Mouse (Mus musculus) lung, embryonic 16.5 days (tissue): ENCODE results near the gene Pcnx3. TPM values are rescaled to one million over a fixed set of nuclear protein-coding genes. Genes with fewer than 3 reads are reported as not detected.

Source experiments
- ATAC-seq: fragments of 200-750 bp; cut with Nextera tagmentation; 2 replicates; pipeline ENCODE4 v1.8.0; 2017; ENCODE audit warnings: low read depth, mild to moderate bottlenecking, moderate library complexity
- H3K27ac ChIP-seq: fragments of 300-500 bp; sonication (generic); 2 replicates; pipeline ENCODE4 v1.5.1; 2014; ENCODE audit warnings: mild to moderate bottlenecking, control low read depth, low read length
- H3K27me3 ChIP-seq: fragments of 300-500 bp; sonication (generic); 2 replicates; pipeline ENCODE4 v1.6.1; 2014; ENCODE audit warnings: low read depth, low read length, mixed read lengths; ENCODE audit not compliant: control insufficient read depth, insufficient read depth
- H3K36me3 ChIP-seq: fragments of 300-500 bp; sonication (generic); 2 replicates; pipeline ENCODE4 v1.6.1; 2014; ENCODE audit warnings: low read length; ENCODE audit not compliant: control insufficient read depth, insufficient read depth
- H3K4me1 ChIP-seq: fragments of 300-500 bp; sonication (generic); replicated peaks from 2 replicates; pipeline ENCODE4 v1.6.1; 2014; ENCODE audit warnings: low read length, mixed read lengths; ENCODE audit not compliant: control insufficient read depth, insufficient read depth
- H3K4me2 ChIP-seq: fragments of 300-500 bp; sonication (generic); 2 replicates; pipeline ENCODE4 v1.6.1; 2014; ENCODE audit warnings: low read depth, low read length, control low read depth
- H3K4me3 ChIP-seq: fragments of 300-500 bp; sonication (generic); 2 replicates; pipeline ENCODE4 v1.5.1; 2014; ENCODE audit warnings: mild to moderate bottlenecking, low read length, control low read depth
- H3K9ac ChIP-seq: fragments of 300-500 bp; sonication (generic); 2 replicates; pipeline ENCODE4 v1.6.1; 2014; ENCODE audit warnings: low read length, control low read depth
- H3K9me3 ChIP-seq: fragments of 300-500 bp; sonication (generic); 2 replicates; pipeline ENCODE4 v1.6.1; 2016; ENCODE audit warnings: low read length; ENCODE audit not compliant: control insufficient read depth
- WGBS: fragments of 180-500 bp; shearing (Covaris S2); extraction: QIAGEN DNeasy Blood & Tissue Kit; methylation state at CpG from one replicate; pipeline ENCODE4 v1.1.7; 2014; 5-methylcytosine and 5-hydroxymethylcytosine counted together
- polyA plus RNA-seq: library from polyadenylated mRNA; unstranded; fragments of >200 nt; fragmentation: Nextera tagmentation; extraction: Ambion mirVana; gene quantifications from 2 replicates; pipeline ENCODE4 v1.2.1, GENCODE M21; 2015

Pcnx3 gene
- polyA plus RNA-seq, 1 experiment from 2014 or later, result 18.3 TPM

DNA sequence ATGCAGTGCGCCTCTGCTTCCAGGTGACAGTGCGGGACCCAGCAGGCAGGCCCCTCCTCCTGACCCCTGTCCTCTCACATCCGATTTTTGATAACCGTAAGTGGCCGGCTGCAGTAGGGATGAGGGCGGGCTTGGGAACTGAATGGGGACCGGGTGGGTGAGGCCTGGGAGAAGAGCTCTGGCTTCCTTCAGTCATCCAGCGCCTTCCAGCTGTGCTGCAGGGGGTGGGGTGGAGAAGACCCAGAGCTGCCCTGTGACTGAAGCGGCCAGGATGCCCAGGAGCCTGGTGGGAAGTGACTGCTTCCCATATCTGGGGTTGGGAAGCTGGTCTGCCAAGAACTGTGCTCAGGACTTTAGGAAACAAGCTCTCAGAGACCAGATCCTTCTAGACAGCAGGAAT, 48.4 kb downstream of the Pcnx3 start:
- Histone ChIP-seq H3K4me3 (no peak overlapping the region), H3K9ac (no peak overlapping the region)

DNA sequence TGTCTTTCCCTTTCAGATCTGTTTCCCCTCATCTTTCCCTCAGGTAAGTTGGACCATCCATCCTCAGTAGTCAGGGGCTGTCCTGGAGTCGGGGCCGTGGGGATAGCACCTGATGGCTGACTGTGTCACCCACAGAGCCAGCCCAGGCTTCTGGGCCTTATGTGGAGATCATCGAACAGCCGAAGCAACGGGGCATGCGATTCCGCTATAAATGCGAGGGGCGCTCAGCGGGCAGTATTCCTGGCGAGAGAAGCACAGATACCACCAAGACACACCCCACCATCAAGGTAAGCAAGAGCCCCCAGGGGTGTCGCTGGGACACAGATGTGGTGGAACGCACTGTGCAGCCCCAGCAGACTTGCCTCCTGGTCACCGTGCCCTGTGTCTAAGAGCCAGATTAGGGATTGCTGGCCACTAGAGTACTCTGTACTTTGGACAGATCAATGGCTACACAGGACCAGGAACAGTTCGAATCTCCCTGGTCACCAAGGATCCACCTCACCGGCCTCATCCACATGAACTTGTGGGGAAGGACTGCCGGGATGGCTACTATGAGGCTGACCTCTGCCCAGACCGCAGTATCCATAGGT, 50.2 kb downstream of the Pcnx3 start:
- no peak for ATAC-seq
- H3K4me2 ChIP-seq, result peak overlapping the region; percentile 91
- H3K27me3 ChIP-seq, result no peaks in the 10 kb centered on the region
- no peaks in the 10 kb centered on the region for H3K9me3 ChIP-seq
- peaks cover 16% of the 10 kb centered on the region for H3K4me1 ChIP-seq
- H3K9ac ChIP-seq, result peak overlapping the region; percentile 96
- no peak overlapping the region; the same call in 1 of the 2 replicates for H3K27ac ChIP-seq
- H3K36me3 ChIP-seq, result peaks cover 37% of the 10 kb centered on the region
- H3K4me3 ChIP-seq, result peak overlapping the region; percentile 84
- 90% methylated on average over 18 of the region's 18 CpGs for WGBS

More for the DNA sequence above, 48.4 kb downstream of the Pcnx3 start:
- Histone ChIP-seq H3K4me1 (peaks cover 16% of the 10 kb centered on the region), H3K4me2 (no peak overlapping the region), H3K36me3 (peaks cover 46% of the 10 kb centered on the region), H3K9me3 (no peaks in the 10 kb centered on the region), H3K27me3 (no peaks in the 10 kb centered on the region), H3K27ac (no peak overlapping the region)
- ATAC-seq, result no peak
- 48% methylated on average over 9 of the region's 9 CpGs for WGBS

DNA sequence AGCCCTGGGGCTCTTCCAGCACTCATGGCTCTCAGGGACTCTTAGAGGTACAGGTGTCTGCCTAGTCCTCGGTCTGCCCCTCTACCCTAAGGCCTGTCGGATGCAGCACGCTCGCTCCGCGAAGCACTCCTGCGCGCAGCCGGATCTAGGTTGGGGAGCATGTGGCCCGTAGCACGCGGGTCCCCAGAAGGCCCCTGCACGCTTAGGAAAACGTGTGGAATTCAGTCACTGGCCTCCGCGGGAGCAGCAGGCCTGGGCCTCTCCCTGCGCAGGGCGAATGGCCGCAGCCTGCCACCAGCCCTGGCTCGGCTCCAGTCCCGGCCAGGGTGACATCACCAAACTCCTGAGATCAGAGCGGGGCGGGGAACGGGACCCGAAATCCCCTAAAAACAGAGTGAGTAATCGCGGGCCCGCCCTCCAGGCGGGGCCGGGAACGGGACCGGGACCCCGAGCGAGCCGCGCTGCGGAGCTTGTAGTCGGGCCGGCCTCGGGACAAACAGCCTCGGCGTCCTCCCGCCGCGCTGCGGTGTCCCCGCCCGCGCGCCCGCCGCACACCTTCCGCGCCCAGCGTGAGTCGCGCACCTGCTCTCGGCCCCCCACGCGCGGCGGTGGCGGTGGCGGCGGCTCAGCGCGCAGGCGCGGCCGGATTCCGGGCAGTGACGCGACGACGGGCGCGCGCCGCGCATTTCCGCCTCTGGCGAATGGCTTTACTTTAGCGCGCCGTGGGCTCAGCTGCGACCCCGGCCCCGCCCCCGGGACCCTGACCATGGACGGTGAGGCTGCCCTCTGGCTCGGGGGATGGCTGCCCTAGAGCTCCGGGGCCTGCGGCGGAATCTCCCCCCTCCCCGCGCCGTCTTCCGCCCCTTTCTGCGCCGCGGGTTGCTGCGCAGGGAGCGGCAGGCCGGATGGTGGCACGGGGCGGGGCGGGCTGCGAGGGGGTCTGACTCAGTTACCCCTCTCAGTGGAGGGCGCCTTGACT, 51.4 kb downstream of the Pcnx3 start, which contains the start of gene Rela:
Rela (plus strand) TSS at position 415 of the 979 bp plus-strand sequence.
- ATAC-seq, result peak; percentile 92
- peaks cover 16% of the 10 kb centered on the region for H3K4me1 ChIP-seq
- H3K9me3 ChIP-seq, result no peaks in the 10 kb centered on the region
- H3K27me3 ChIP-seq, result no peaks in the 10 kb centered on the region
- H3K27ac ChIP-seq, result peak within 1 kb of the TSS; percentile 94
- H3K4me3 ChIP-seq, result peak within 1 kb of the TSS; percentile 84
- H3K9ac ChIP-seq, result peak within 1 kb of the TSS; percentile 96
- peak within 1 kb of the TSS; percentile 91 for H3K4me2 ChIP-seq
- under 1% methylated on average over 98 of the region's 109 CpGs for WGBS
- H3K36me3 ChIP-seq, result peaks cover 29% of the 10 kb centered on the region

DNA sequence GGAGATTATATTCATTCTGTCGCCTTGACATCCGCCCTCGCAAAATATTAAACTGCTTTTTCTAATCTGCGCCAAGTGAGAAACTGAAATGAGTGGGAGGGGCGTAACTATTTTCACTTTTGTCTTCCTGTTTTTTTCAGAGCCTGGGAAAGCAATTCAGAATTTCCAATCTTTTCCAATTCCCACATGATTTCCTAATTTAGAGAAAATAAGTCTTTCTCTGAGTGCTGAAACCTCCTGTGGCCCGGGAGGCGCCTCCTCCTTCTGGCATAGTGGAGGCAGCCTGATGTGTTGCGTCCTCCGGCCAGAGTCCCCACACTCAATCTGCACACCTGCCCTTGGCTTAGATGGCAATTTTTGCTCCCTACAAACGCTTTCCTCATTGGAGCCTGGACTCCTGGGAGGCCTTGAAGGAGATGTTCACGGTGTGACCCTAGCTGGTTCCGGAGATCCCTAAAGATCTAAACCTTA, 52.1 kb downstream of the Pcnx3 start:
- peak; percentile 14 for ATAC-seq

DNA sequence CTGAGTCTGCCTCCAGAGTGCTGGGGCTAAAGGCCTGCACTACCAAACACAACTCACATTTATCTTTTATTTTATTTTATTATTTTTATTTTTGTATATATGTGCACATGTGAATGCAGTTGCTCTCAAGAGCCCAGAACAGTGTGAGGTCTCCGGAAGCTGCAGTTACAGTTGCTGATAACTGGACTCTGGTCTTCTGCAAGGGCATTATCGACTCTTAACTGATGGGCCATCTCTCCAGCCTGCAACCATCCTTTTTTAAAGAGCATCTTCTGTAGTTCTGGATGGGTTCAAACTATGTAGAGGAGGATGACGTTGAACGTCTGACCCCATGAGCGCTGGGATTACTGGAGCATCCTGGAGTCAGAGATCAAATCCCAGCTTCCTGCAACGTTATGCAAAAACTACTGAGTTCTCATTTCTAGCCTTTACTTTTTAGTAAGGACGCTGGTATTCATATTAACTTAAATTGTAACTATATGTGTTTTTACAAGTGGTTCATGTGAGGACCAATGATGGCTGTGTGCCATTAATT, 52.6 kb downstream of the Pcnx3 start:
- 0 out of 2 replicates have a peak overlapping the region, but pooled peaks have one; percentile 91 for H3K4me2 ChIP-seq
- no peak overlapping the region for H3K4me3 ChIP-seq
- H3K9me3 ChIP-seq, result no peaks in the 10 kb centered on the region
- H3K27me3 ChIP-seq, result no peaks in the 10 kb centered on the region
- H3K4me1 ChIP-seq, result peaks cover 16% of the 10 kb centered on the region
- H3K9ac ChIP-seq, result no peak overlapping the region
- WGBS, result 66% methylated on average over 7 of the region's 7 CpGs
- ATAC-seq, result no peak
- H3K36me3 ChIP-seq, result peaks cover 18% of the 10 kb centered on the region
- H3K27ac ChIP-seq, result no peak overlapping the region

More for the DNA sequence above, 52.1 kb downstream of the Pcnx3 start:
- Histone ChIP-seq H3K27me3 (no peaks in the 10 kb centered on the region), H3K9me3 (no peaks in the 10 kb centered on the region), H3K4me3 (peak overlapping the region; percentile 84), H3K36me3 (peaks cover 23% of the 10 kb centered on the region), H3K4me2 (peak overlapping the region; percentile 91), H3K9ac (peak overlapping the region; percentile 96), H3K4me1 (peaks cover 16% of the 10 kb centered on the region), H3K27ac (peak overlapping the region; percentile 94)
- WGBS, result 39% methylated on average over 12 of the region's 12 CpGs

DNA sequence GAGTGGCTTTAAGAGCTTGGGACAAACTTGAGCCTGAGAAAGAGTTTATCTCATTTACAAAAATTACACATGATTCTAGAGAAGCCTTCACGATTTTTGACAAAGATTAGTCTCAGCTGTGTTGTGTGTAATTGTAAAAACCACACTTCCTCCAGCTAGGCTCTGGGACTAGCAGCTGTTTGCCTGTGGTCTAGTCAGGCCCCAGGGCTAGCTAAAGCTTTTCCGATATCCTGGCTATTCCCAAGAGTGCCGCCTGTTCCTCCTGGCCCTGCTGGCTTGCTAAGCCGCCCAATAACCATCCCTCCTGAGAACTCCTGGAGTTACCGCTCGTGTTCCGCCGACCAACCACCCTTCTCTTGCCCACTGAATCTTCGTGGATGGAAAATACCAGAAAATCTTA, 56.6 kb downstream of the Pcnx3 start:
- Histone ChIP-seq H3K9me3 (no peaks in the 10 kb centered on the region), H3K27ac (no peak overlapping the region), H3K9ac (no peak overlapping the region), H3K4me3 (no peak overlapping the region), H3K4me1 (peaks cover 6% of the 10 kb centered on the region), H3K27me3 (no peaks in the 10 kb centered on the region), H3K4me2 (no peak overlapping the region), H3K36me3 (no peaks in the 10 kb centered on the region)
- ATAC-seq, result no peak
- WGBS, result 75% methylated on average over 9 of the region's 9 CpGs

DNA sequence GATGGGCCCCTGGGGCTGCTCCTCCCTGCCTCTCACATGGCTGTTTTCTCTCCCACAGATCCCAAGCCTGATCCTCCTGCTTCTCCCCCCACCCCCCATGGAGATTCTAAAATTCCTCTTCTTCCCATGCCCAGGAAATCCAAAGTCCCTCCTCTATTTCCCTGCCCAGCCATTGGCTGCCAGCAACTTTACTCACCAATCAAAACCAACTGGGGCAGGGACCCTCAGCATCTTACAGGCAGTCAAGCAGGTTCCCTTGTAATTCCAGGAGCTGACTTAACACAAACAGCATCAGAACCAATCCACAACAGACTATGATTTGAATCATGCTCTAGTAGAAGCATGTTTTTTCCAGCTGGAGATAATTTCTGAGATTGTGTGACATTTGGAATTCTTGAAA, 58.8 kb downstream of the Pcnx3 start:
- no peak overlapping the region for H3K27ac ChIP-seq
- H3K4me1 ChIP-seq, result no peaks in the 10 kb centered on the region
- ATAC-seq, result no peak
- H3K9ac ChIP-seq, result no peak overlapping the region
- H3K9me3 ChIP-seq, result no peaks in the 10 kb centered on the region
- no peaks in the 10 kb centered on the region for H3K27me3 ChIP-seq
- no peaks in the 10 kb centered on the region for H3K36me3 ChIP-seq
- no peak overlapping the region for H3K4me2 ChIP-seq
- H3K4me3 ChIP-seq, result no peak overlapping the region

DNA sequence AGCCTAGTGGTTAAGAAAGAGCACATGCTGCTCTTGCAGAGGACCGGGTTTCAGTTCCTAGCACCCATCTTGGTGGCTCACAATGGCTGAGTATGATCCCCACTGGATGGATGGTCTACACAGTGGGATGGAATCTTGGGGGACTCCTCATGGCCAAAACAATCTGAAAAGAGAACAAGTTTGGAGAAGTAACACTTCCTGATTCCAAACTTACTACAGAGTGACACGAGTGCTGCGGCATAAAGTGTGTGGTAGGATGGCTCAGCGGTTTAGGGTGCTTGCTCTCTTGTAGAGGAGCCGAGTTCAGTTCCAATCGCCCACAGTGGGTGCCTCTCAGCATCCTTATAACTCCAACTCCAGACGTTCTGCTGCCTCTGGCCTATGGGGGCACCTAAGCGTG, 63.4 kb downstream of the Pcnx3 start:
- no peaks in the 10 kb centered on the region for H3K27me3 ChIP-seq
- 86% methylated on average over 8 of the region's 8 CpGs for WGBS
- H3K9ac ChIP-seq, result no peak overlapping the region
- H3K4me1 ChIP-seq, result no peaks in the 10 kb centered on the region
- no peak overlapping the region for H3K4me2 ChIP-seq
- no peaks in the 10 kb centered on the region for H3K9me3 ChIP-seq
- H3K4me3 ChIP-seq, result no peak overlapping the region
- no peaks in the 10 kb centered on the region for H3K36me3 ChIP-seq
- H3K27ac ChIP-seq, result no peak overlapping the region
- ATAC-seq, result no peak

DNA sequence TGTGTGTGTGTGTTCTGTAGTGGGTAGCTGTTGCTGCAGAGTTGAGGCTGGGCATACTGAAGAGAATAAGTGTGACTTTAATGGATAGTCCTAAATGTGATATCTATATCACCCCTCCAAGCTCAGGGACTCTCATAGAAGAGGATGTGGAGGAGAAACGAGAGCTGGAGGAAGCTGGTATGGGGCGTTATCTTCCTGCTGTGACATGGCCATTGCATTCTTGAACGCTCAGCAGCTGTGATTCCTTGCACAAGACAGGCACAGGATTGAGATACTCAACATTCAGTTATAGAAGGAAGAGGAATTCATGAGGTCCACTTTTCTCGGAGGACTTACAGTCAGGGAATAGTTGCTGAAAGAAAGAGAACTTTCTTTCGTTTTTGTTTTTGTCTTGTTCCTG, 66.8 kb downstream of the Pcnx3 start:
- 66% methylated on average over 5 of the region's 5 CpGs for WGBS
- Histone ChIP-seq H3K4me1 (no peaks in the 10 kb centered on the region), H3K36me3 (no peaks in the 10 kb centered on the region), H3K27ac (no peak overlapping the region), H3K9ac (no peak overlapping the region), H3K4me3 (no peak overlapping the region), H3K9me3 (no peaks in the 10 kb centered on the region), H3K27me3 (no peaks in the 10 kb centered on the region), H3K4me2 (no peak overlapping the region)
- no peak for ATAC-seq
